Mouse (Mus musculus) telencephalon, adult 2 months (tissue): Measurements from ENCODE around the gene Trabd2b.

Source experiments
- DNase-seq: peaks from one replicate; pipeline ENCODE4 v3.0.0-alpha.2; 2011; ENCODE audit warnings: low read depth, low spot score

The Trabd2b gene

GRCm38 (mm10) chr4:114537376-114537974 is 131.0 kb downstream of the Trabd2b start:
- no peak for DNase-seq

GRCm38 (mm10) chr4:114540031-114540430 is 133.5 kb downstream of the Trabd2b start:
- DNase-seq = no peak

DNA sequence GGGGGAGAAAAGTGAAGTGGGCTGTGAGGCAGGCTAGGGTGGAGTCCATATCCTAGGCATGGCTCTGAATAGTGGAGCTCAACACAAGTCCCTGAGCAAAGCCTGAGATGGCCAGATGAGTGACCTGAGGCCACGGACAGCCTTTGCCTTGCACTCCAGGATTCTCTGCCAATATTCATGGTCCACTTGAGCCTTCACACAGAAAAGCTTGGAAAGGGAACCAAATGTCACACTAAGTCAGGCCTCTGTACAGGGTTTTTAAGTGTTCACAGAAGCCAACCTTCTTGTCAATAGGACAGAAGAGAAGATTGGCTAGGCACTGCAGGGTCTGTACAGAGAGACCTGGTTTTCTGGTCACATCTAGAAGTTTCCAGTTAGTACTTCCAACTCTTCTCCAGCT is 134.7 kb downstream of the Trabd2b start:
- no peak for DNase-seq

GRCm38 (mm10) chr4:114542136-114542535 is 135.6 kb downstream of the Trabd2b start:
- no peak for DNase-seq

GRCm38 (mm10) chr4:114545481-114546200 is 139.1 kb downstream of the Trabd2b start:
- DNase-seq = no peak

DNA sequence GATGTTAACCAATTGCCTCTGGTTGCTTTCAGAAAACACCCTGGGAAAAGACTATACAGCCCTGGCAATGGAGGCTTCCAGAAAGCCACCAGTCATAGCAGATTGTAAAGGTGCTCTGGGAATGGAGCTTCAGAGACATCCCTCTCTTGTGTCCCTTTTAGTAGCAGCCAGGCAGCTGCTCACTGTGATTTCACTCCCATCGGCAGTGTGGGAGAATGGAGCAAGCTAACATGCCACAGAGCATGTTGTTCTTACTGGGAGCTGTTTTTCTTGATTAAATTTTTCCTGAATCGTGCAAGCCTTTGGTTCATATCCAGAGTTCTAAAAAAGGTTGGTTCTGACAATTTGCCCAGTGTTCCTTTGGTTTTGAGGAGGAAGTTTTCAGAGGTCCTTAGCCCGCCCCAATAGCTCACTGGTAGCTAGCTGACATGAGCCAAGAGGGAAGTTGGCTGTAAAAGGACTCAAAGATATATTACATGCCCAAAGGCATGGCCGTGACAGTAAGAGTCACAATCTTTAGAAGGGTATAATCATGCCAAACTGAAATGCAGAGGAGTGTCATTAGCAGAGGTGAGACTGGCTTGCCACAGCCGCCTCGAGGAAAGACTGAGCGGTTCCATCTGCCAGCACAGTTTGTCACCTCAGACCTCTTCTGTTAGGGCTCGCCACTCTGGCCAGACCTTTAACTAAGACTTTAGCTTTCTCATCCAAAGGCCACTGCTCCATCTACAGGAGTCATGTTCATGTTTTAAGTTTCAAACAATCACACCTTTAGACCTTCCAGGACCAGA is 141.3 kb downstream of the Trabd2b start:
- peak; percentile 10 for DNase-seq

- no peak for DNase-seq
Observed at GRCm38 (mm10) chr4:114549487-114549886, 143.0 kb downstream of the Trabd2b start.

- no peak for DNase-seq
Observed at GRCm38 (mm10) chr4:114550471-114551156, 144.1 kb downstream of the Trabd2b start.

DNA sequence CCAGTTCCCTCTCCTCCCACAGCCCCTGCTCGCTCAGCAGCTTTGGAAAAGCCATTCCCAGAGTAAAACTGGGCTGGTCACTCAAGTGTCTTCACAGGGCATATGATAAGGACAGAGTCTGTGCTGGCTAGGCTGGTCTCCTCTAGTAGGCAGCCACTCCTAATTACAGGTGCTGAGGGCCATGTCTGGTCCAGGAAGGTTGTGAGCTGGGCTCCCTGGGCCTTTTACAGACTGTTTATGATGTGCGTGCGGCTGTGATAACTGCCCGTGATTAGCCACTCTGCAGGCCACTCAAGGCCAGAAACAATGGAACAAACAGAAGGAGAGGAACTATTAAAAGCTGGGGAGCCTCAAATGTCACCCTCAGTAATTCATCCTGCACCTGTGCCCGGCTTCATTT is 150.4 kb downstream of the Trabd2b start:
- no peak for DNase-seq

DNA sequence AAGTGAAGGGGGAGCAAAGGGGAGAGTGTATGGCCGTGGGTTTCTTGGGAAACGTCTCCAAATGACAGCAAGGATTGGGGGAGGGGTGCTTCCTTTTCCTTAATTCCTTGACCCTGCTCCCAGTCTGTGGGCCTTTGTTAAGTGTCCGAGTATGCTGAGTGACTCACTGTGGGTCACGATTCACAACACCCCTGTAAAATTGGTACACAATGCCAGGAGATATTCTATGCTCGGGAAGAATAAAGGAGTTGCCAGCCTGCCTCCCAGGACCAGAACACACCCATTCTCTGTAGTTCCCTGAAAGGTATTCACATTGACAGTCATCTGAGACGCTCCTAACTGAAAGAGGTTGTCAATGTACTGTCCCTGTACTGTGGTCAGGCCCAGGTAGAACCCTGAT is 151.2 kb downstream of the Trabd2b start:
- no peak for DNase-seq

GRCm38 (mm10) chr4:114558487-114558886 is 152.0 kb downstream of the Trabd2b start:
- DNase-seq = no peak

- DNase-seq = no peak
Observed at GRCm38 (mm10) chr4:114560638-114561216, 154.2 kb downstream of the Trabd2b start.

GRCm38 (mm10) chr4:114564131-114564695 is 157.7 kb downstream of the Trabd2b start:
- DNase-seq = no peak

GRCm38 (mm10) chr4:114567594-114567993 is 161.1 kb downstream of the Trabd2b start:
- DNase-seq = no peak

GRCm38 (mm10) chr4:114568081-114568605 is 161.6 kb downstream of the Trabd2b start:
- DNase-seq = no peak

DNA sequence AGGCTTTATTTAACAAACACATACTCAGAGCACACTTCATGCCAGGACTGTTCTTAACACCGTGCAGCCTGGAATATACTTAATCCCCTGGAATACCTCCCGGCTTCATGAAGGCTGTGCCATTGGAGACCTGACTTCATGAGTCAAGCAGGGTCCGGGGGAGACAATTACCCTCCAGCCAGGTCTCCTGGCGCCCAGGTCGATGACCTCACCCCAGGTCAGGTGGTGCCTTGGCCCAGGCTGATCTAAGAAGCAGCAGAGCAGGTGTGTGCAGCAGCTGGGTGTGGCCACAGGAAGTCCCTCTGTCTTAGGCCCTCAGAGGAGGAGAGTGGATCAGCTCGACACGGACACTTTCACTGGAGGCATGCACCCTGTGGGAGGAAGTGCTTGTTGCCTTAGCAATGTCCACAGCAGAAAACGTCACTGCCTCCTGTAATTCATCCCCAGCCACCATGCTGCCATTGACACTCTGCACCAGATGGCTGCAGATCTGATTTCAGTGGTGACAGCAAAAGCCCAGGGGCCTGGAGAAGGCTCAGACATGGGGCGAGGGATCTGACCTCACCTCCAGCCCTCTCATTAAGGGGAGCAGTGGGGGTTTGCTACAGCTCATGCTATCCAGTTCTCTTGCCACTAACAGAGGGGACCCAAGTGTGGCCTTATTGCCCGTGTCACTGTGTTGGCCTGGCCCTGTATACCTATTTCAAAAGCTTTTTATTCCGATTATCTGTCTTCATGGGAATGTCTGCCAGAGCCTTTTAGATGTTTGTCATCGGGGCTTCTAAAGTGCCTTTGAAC is 171.8 kb downstream of the Trabd2b start:
- no peak for DNase-seq

- DNase-seq = no peak
Observed at GRCm38 (mm10) chr4:114583546-114584144, 177.1 kb downstream of the Trabd2b start.

GRCm38 (mm10) chr4:114584686-114585085 is 178.2 kb downstream of the Trabd2b start:
- DNase-seq = peak; percentile 32

DNA sequence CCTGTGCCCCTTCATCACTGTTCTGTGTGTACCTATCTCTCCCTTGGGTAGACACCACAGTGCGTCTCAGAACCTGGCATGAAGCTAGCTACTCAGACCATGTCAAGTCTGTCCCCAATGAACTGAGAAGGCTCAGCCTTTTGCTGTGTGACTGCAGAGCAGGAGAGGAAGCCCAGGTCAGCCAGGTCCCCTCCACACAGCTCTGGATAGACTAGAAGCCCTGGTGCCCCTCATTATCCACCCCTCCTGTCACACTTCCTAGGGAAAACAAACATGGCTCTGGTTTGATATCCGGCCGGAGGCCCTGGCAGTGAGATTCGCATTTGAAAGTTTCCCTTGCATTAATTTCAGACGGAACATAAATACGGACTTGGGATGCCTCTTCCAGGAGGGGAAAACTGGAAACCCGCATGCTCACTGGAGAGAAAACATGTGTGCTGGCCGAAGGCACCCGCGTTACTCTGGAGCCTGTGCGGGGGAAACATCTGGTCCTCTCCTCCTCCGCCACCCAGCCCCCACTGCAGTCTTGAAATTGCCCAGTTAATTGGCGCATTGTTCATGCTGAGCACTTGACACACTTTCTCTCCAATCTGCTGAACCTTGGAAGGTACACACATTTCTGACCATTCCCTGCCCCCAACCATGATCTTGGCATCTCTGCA is 187.2 kb downstream of the Trabd2b start:
- no peak for DNase-seq
